Mouse (Mus musculus): ENCODE measurements around the gene Man1c1. TPM values are rescaled to one million over a fixed set of nuclear protein-coding genes. Genes with fewer than 3 reads are reported as not detected.

Gene Man1c1
- polyA plus RNA-seq, 1 experiment, result 17.2 TPM

- peak; percentile 52 to 82 for DNase-seq (ENCODE audit: extremely low spot score in 1 of 2, low spot score in 1 of 2)
These were observed 26.3 kb downstream of the Man1c1 start for GRCm38 (mm10) chr4:134677556-134678508.

- DNase-seq (ENCODE audit: extremely low spot score in 1 of 2, low spot score in 1 of 2), result no peak
These were observed 28.3 kb downstream of the Man1c1 start for GRCm38 (mm10) chr4:134675800-134676199.

- no peak for DNase-seq (ENCODE audit: extremely low spot score in 1 of 2, low spot score in 1 of 2)
These were observed 29.1 kb downstream of the Man1c1 start for GRCm38 (mm10) chr4:134674970-134675369.

- peak in 1 of 2 experiments; percentile 26 for DNase-seq (ENCODE audit: extremely low spot score in 1 of 2, low spot score in 1 of 2)
These were observed 30.1 kb downstream of the Man1c1 start for GRCm38 (mm10) chr4:134673882-134674463.

- DNase-seq (ENCODE audit: extremely low spot score in 1 of 2, low spot score in 1 of 2), result no peak
These were observed 30.9 kb downstream of the Man1c1 start for GRCm38 (mm10) chr4:134673151-134673550.

- DNase-seq (ENCODE audit: extremely low spot score in 1 of 2, low spot score in 1 of 2), result no peak
These were observed 31.8 kb downstream of the Man1c1 start for GRCm38 (mm10) chr4:134672326-134672725.

GRCm38 (mm10) chr4:134671660-134672173 lies 32.4 kb downstream of the Man1c1 start:
- DNase-seq (ENCODE audit: extremely low spot score in 1 of 2, low spot score in 1 of 2), result no peak

GRCm38 (mm10) chr4:134669742-134670354 lies 34.2 kb downstream of the Man1c1 start:
- DNase-seq (ENCODE audit: extremely low spot score in 1 of 2, low spot score in 1 of 2), result no peak

GRCm38 (mm10) chr4:134668355-134669028 lies 35.6 kb downstream of the Man1c1 start:
- DNase-seq (ENCODE audit: extremely low spot score in 1 of 2, low spot score in 1 of 2), result no peak

- no peak for DNase-seq (ENCODE audit: extremely low spot score in 1 of 2, low spot score in 1 of 2)
These were observed 37.7 kb downstream of the Man1c1 start for GRCm38 (mm10) chr4:134666391-134666790.

GRCm38 (mm10) chr4:134663052-134663451 lies 41.0 kb downstream of the Man1c1 start:
- no peak for DNase-seq (ENCODE audit: extremely low spot score in 1 of 2, low spot score in 1 of 2)

- DNase-seq (ENCODE audit: extremely low spot score in 1 of 2, low spot score in 1 of 2), result peak in 1 of 2 experiments; percentile 63
These were observed 43.4 kb downstream of the Man1c1 start for GRCm38 (mm10) chr4:134660630-134661183.

- no peak for DNase-seq (ENCODE audit: extremely low spot score in 1 of 2, low spot score in 1 of 2)
These were observed 44.5 kb downstream of the Man1c1 start for GRCm38 (mm10) chr4:134659354-134660301.

- no peak for DNase-seq (ENCODE audit: extremely low spot score in 1 of 2, low spot score in 1 of 2)
These were observed 46.6 kb downstream of the Man1c1 start for GRCm38 (mm10) chr4:134657473-134657872.

- no peak for DNase-seq (ENCODE audit: extremely low spot score in 1 of 2, low spot score in 1 of 2)
These were observed 49.7 kb downstream of the Man1c1 start for GRCm38 (mm10) chr4:134654391-134654790.

GRCm38 (mm10) chr4:134652720-134653119 lies 51.4 kb downstream of the Man1c1 start:
- peak in 1 of 2 experiments; percentile 54 for DNase-seq (ENCODE audit: extremely low spot score in 1 of 2, low spot score in 1 of 2)

GRCm38 (mm10) chr4:134652151-134652550 lies 51.9 kb downstream of the Man1c1 start:
- no peak for DNase-seq (ENCODE audit: extremely low spot score in 1 of 2, low spot score in 1 of 2)

- no peak for DNase-seq (ENCODE audit: extremely low spot score in 1 of 2, low spot score in 1 of 2)
These were observed 52.7 kb downstream of the Man1c1 start for GRCm38 (mm10) chr4:134651358-134651757.

Data from frontal cortex, adult 2 months (tissue).